Mouse (Mus musculus): ENCODE results near the gene Rcan3. TPM values are rescaled to one million over a fixed set of nuclear protein-coding genes. Genes with fewer than 3 reads are reported as not detected.

Rcan3 gene
- total and polyA plus RNA-seq, 3 experiments: 7.8 to 7.9 TPM; not detected in 1

GRCm38 (mm10) chr4:135377241-135377640 lies 56.4 kb downstream of the Rcan3 start:
- no peak overlapping the region for H3K27ac ChIP-seq (ENCODE audit: control insufficient read depth, low read depth, low read length)
- H3K4me1 ChIP-seq (ENCODE audit: control insufficient read depth in 1 of 2, insufficient read depth in 2 of 2, low read length in 2 of 2): no peaks in the 10 kb centered on the region
- H3K9me3 ChIP-seq (replicated peaks; ENCODE audit: insufficient read depth, low read length): no peaks in the 10 kb centered on the region
- H3K4me3 ChIP-seq (ENCODE audit: control insufficient read depth in 1 of 2, insufficient read depth in 1 of 2, low read depth in 2 of 2, low read length in 2 of 2): no peak overlapping the region
- no peak for DNase-seq (ENCODE audit: low read depth, low spot score)
- H3K27me3 ChIP-seq (ENCODE audit: control insufficient read depth in 1 of 2, insufficient read depth in 2 of 2, low read length in 2 of 2): no peaks in the 10 kb centered on the region
- no peak for TF ChIP-seq BHLHE40 (IDR thresholded peaks at IDR 0.05; ENCODE audit: borderline replicate concordance, low read depth, low read length)
- TF ChIP-seq CHD2 (IDR thresholded peaks at IDR 0.05; ENCODE audit: low read length): no peak
- TF ChIP-seq TBP (IDR thresholded peaks at IDR 0.05; ENCODE audit: low read depth, low read length): no peak
- no peak for TF ChIP-seq POLR2AphosphoS5 (IDR thresholded peaks at IDR 0.05; ENCODE audit: borderline replicate concordance, low read depth, low read length)
- no peak for TF ChIP-seq POLR2A (IDR thresholded peaks at IDR 0.05; ENCODE audit: control insufficient read depth in 1 of 2, insufficient read depth in 1 of 2, low read depth in 1 of 2, low read length in 2 of 2, poor library complexity in 1 of 2)
- no peak for TF ChIP-seq MEF2A (IDR thresholded peaks at IDR 0.05; ENCODE audit: extremely low read depth, insufficient replicate concordance, low read depth, low read length, poor library complexity, severe bottlenecking)
- TF ChIP-seq RAD21 (IDR thresholded peaks at IDR 0.05; ENCODE audit: low read depth, low read length): no peak
- TF ChIP-seq MAZ (IDR thresholded peaks at IDR 0.05; ENCODE audit: low read depth, low read length): no peak
- H3K79me2 ChIP-seq (ENCODE audit: control insufficient read depth, insufficient read depth, low read length, poor library complexity): no peaks in the 10 kb centered on the region
- no peaks in the 10 kb centered on the region for H3K36me3 ChIP-seq (ENCODE audit: control insufficient read depth in 1 of 2, insufficient read depth in 2 of 2, low read length in 2 of 2)
- no peak overlapping the region for H3K9ac ChIP-seq (ENCODE audit: control insufficient read depth, low read depth, low read length, poor library complexity, severe bottlenecking)

GRCm38 (mm10) chr4:135375444-135375843 lies 58.2 kb downstream of the Rcan3 start:
- Histone ChIP-seq H3K79me2 (ENCODE audit: control insufficient read depth, insufficient read depth, low read length, poor library complexity) (no peaks in the 10 kb centered on the region), H3K36me3 (ENCODE audit: control insufficient read depth in 1 of 2, insufficient read depth in 2 of 2, low read length in 2 of 2) (no peaks in the 10 kb centered on the region), H3K27ac (ENCODE audit: control insufficient read depth, low read depth, low read length) (no peak overlapping the region), H3K27me3 (ENCODE audit: control insufficient read depth in 1 of 2, insufficient read depth in 2 of 2, low read length in 2 of 2) (no peaks in the 10 kb centered on the region), H3K9me3 (replicated peaks; ENCODE audit: insufficient read depth, low read length) (no peaks in the 10 kb centered on the region), H3K4me1 (ENCODE audit: control insufficient read depth in 1 of 2, insufficient read depth in 2 of 2, low read length in 2 of 2) (no peaks in the 10 kb centered on the region), H3K4me3 (ENCODE audit: control insufficient read depth in 1 of 2, insufficient read depth in 1 of 2, low read depth in 2 of 2, low read length in 2 of 2) (no peak overlapping the region), H3K9ac (ENCODE audit: control insufficient read depth, low read depth, low read length, poor library complexity, severe bottlenecking) (no peak overlapping the region)
- peak; percentile 49 for DNase-seq (ENCODE audit: low read depth, low spot score)
- TF ChIP-seq TCF12 (IDR thresholded peaks at IDR 0.05; ENCODE audit: low read depth, low read length) (no peak), RAD21 (IDR thresholded peaks at IDR 0.05; ENCODE audit: low read depth, low read length) (peak; percentile 70), SMC3 (IDR thresholded peaks at IDR 0.05; ENCODE audit: low read depth, low read length) (peak; percentile 63), CTCF (IDR thresholded peaks at IDR 0.05 in 2 of 3, conservative IDR thresholded peaks at IDR 0.05 in 1 of 3; ENCODE audit: control insufficient read depth in 1 of 3, insufficient read depth in 1 of 3, low read depth in 2 of 3, low read length in 3 of 3, poor library complexity in 1 of 3, severe bottlenecking in 1 of 3) (peak; percentile 69 to 83 (median 71)), ZNF384 (IDR thresholded peaks at IDR 0.05; ENCODE audit: low read depth, low read length) (0 out of 2 replicates have a peak, but pooled peaks have one; percentile 20), GABPA (IDR thresholded peaks at IDR 0.05; ENCODE audit: low read depth, low read length) (no peak), POLR2AphosphoS2 (IDR thresholded peaks at IDR 0.05; ENCODE audit: low read length) (no peak), ZC3H11A (IDR thresholded peaks at IDR 0.05; ENCODE audit: low read depth, low read length) (peak; percentile 46), CHD1 (IDR thresholded peaks at IDR 0.05; ENCODE audit: low read depth, low read length) (no peak), ETS1 (IDR thresholded peaks at IDR 0.05; ENCODE audit: low read depth, low read length) (no peak)
